Mouse (Mus musculus): ENCODE data around the gene Stard10.

DNA sequence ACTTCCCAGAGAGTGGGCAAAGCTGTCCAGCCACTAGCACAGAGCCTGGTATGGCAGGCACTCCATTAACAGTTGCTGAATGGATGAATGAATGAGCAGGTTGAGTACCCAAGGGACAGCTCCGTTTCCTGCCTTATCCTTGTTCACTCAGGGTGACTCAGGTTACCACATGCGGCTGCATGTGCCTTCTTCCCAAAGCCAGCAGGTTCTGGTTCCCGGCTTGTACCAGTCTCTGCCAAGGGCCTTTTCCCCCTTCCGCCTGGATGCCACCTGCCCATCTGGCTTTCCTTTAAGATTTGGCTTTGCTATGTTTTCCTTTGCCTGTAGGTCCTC is 13.9 kb downstream of the Stard10 start:
- TF ChIP-seq POLR2A (IDR thresholded peaks at IDR 0.05; ENCODE audit: extremely low read depth, insufficient read depth, low read length) (no peak), CTCF (IDR thresholded peaks at IDR 0.05; ENCODE audit: low read depth, low read length) (no peak)

Measured in liver, adult 2 months (tissue).